Mouse (Mus musculus) ES-E14 (cell line): ENCODE data around the gene Ninj1.

Experiments used
- CHD2 ChIP-seq: IDR thresholded peaks from 2 replicates; pipeline ENCODE4 v1.6.1; 2014; ENCODE audit warnings: mild to moderate bottlenecking, low read depth, low read length, inconsistent platforms
- HCFC1 ChIP-seq: IDR thresholded peaks from 2 replicates; pipeline ENCODE4 v1.6.1; 2012; ENCODE audit warnings: low read length, inconsistent platforms, borderline replicate concordance; ENCODE audit not compliant: insufficient read depth
- MAFK ChIP-seq: IDR thresholded peaks from 2 replicates; pipeline ENCODE4 v1.6.1; 2014; ENCODE audit warnings: mild to moderate bottlenecking, low read depth, low read length, inconsistent platforms; ENCODE audit not compliant: insufficient read depth
- ZC3H11A ChIP-seq: IDR thresholded peaks from 2 replicates; pipeline ENCODE4 v1.6.1; 2012; ENCODE audit warnings: low read depth, mild to moderate bottlenecking, inconsistent platforms, low read length, borderline replicate concordance

DNA sequence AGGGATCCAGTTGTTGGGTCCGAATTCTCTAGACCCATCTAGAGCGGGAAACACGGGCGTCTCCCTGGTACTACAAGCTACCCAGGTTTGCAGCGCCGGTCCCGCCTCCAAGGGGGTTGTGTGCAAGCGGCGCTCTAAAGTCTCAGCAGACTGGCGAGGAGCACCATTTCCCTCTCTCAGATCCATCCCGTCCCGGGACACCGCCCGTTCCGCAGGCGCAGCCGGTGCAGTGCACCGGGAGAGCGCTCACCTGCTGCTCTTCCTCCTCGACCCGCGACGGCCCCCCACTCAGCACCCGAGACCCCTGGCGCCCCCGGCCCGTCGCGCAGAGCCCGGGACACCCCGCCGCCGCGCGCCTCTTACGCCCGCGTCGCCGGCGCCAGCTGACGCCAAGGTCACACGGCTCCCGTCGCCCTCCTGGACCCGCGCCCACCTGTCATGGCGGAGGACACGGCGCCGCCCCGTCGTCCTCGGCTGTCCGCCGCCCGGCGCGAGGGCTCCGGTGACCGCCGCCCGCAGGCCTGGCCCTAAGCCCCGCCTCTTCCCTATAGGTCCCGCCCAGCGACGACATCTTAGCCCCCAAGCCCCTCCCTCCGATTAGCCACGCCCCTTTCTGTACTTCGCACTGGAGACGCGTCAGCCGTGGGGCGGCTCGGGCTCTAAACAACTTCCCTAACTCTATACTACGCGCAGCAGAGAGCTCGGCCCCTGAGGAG is 28.4 kb downstream of the Ninj1 start, which contains the start of gene Card19:
- TF ChIP-seq HCFC1 (no peak), ZC3H11A (no peak), CHD2 (no peak), MAFK (no peak)
